Mouse (Mus musculus): ENCODE data around the gene Ceacam2. TPM values are rescaled to one million over a fixed set of nuclear protein-coding genes. Genes with fewer than 3 reads are reported as not detected.
"Not testable (repeated sequence)": the region's sequence is repeated elsewhere in the genome, so short reads cannot be mapped to it uniquely, and the experiment has no call there.

Gene Ceacam2
- polyA plus RNA-seq, 1 experiment: not detected

- H3K4me3 ChIP-seq (ENCODE audit: insufficient read depth, poor library complexity, severe bottlenecking): no peak overlapping the region
- H3K27me3 ChIP-seq (ENCODE audit: control insufficient read depth, insufficient read depth, insufficient read length): peaks cover 24% of the 10 kb centered on the region
- H3ac ChIP-seq (ENCODE audit: control insufficient read depth, insufficient read length, low read depth): no peak overlapping the region
- TF ChIP-seq MYOG (IDR thresholded peaks at IDR 0.05; ENCODE audit: control insufficient read depth, extremely low read depth, insufficient read length) (no peak), USF1 (IDR thresholded peaks at IDR 0.05; ENCODE audit: low read depth) (no peak), MAX (IDR thresholded peaks at IDR 0.05) (no peak), FOSL1 (IDR thresholded peaks at IDR 0.05; ENCODE audit: insufficient read depth, low read length, poor library complexity, severe bottlenecking) (no peak), CTCF (IDR thresholded peaks at IDR 0.05; ENCODE audit: control insufficient read depth, insufficient read depth, insufficient read length) (no peak), MYOD1 (IDR thresholded peaks at IDR 0.05; ENCODE audit: control insufficient read depth, insufficient read length, low read depth) (no peak), CEBPB (IDR thresholded peaks at IDR 0.05; ENCODE audit: low read depth) (no peak)
- H3K79me3 ChIP-seq (ENCODE audit: low read depth): no peaks in the 10 kb centered on the region
- no peaks in the 10 kb centered on the region for H3K79me2 ChIP-seq (ENCODE audit: control insufficient read depth, insufficient read depth)
- no peaks in the 10 kb centered on the region for H3K36me3 ChIP-seq (ENCODE audit: control insufficient read depth, insufficient read depth)
These were observed 36.2 kb upstream of the Ceacam2 start for GRCm38 (mm10) chr7:25575870-25576269.

GRCm38 (mm10) chr7:25575105-25575504, 35.4 kb upstream of the Ceacam2 start:
- H3K79me2 ChIP-seq (ENCODE audit: control insufficient read depth, insufficient read depth): no peaks in the 10 kb centered on the region
- H3ac ChIP-seq (ENCODE audit: control insufficient read depth, insufficient read length, low read depth): no peak overlapping the region
- TF ChIP-seq MYOD1 (IDR thresholded peaks at IDR 0.05; ENCODE audit: control insufficient read depth, insufficient read length, low read depth) (no peak), FOSL1 (IDR thresholded peaks at IDR 0.05; ENCODE audit: insufficient read depth, low read length, poor library complexity, severe bottlenecking) (no peak), USF1 (IDR thresholded peaks at IDR 0.05; ENCODE audit: low read depth) (no peak)
- no peaks in the 10 kb centered on the region for H3K36me3 ChIP-seq (ENCODE audit: control insufficient read depth, insufficient read depth)
- peaks cover 23% of the 10 kb centered on the region for H3K27me3 ChIP-seq (ENCODE audit: control insufficient read depth, insufficient read depth, insufficient read length)
- no peaks in the 10 kb centered on the region for H3K79me3 ChIP-seq (ENCODE audit: low read depth)
- H3K4me3 ChIP-seq (ENCODE audit: insufficient read depth, poor library complexity, severe bottlenecking): no peak overlapping the region

- not testable (repeated sequence) for H3K4me3 ChIP-seq (ENCODE audit: insufficient read depth, poor library complexity, severe bottlenecking); H3K79me3 ChIP-seq (ENCODE audit: low read depth); H3K79me2 ChIP-seq (ENCODE audit: control insufficient read depth, insufficient read depth); H3K36me3 ChIP-seq (ENCODE audit: control insufficient read depth, insufficient read depth); H3ac ChIP-seq (ENCODE audit: control insufficient read depth, insufficient read length, low read depth)
- peaks cover 18% of the 10 kb centered on the region for H3K27me3 ChIP-seq (ENCODE audit: control insufficient read depth, insufficient read depth, insufficient read length)
These were observed 34.1 kb upstream of the Ceacam2 start for GRCm38 (mm10) chr7:25573806-25574205.

GRCm38 (mm10) chr7:25568721-25569120, 29.1 kb upstream of the Ceacam2 start:
- Histone ChIP-seq H3K79me2 (ENCODE audit: control insufficient read depth, insufficient read depth) (no peaks in the 10 kb centered on the region), H3K36me3 (ENCODE audit: control insufficient read depth, insufficient read depth) (no peaks in the 10 kb centered on the region), H3K4me3 (ENCODE audit: insufficient read depth, poor library complexity, severe bottlenecking) (no peak overlapping the region), H3ac (ENCODE audit: control insufficient read depth, insufficient read length, low read depth) (no peak overlapping the region), H3K79me3 (ENCODE audit: low read depth) (no peaks in the 10 kb centered on the region), H3K27me3 (ENCODE audit: control insufficient read depth, insufficient read depth, insufficient read length) (peaks cover 9% of the 10 kb centered on the region)
- TF ChIP-seq MAX (IDR thresholded peaks at IDR 0.05): no peak

- not testable (repeated sequence) for H3K36me3 ChIP-seq (ENCODE audit: control insufficient read depth, insufficient read depth); H3K79me3 ChIP-seq (ENCODE audit: low read depth); H3K4me3 ChIP-seq (ENCODE audit: insufficient read depth, poor library complexity, severe bottlenecking); H3K79me2 ChIP-seq (ENCODE audit: control insufficient read depth, insufficient read depth); H3ac ChIP-seq (ENCODE audit: control insufficient read depth, insufficient read length, low read depth)
- peaks cover 15% of the 10 kb centered on the region for H3K27me3 ChIP-seq (ENCODE audit: control insufficient read depth, insufficient read depth, insufficient read length)
These were observed 1.8 kb upstream of the Ceacam2 start for GRCm38 (mm10) chr7:25541464-25541863.

GRCm38 (mm10) chr7:25539954-25540353, 297 bp upstream of the Ceacam2 start:
- H3K36me3 ChIP-seq (ENCODE audit: control insufficient read depth, insufficient read depth); H3K79me2 ChIP-seq (ENCODE audit: control insufficient read depth, insufficient read depth); H3K79me3 ChIP-seq (ENCODE audit: low read depth); H3K4me3 ChIP-seq (ENCODE audit: insufficient read depth, poor library complexity, severe bottlenecking); H3ac ChIP-seq (ENCODE audit: control insufficient read depth, insufficient read length, low read depth): not testable (repeated sequence)
- H3K27me3 ChIP-seq (ENCODE audit: control insufficient read depth, insufficient read depth, insufficient read length): peaks cover 21% of the 10 kb centered on the region

- H3ac ChIP-seq (ENCODE audit: control insufficient read depth, insufficient read length, low read depth): no peak overlapping the region
These were observed 8.8 kb downstream of the Ceacam2 start for GRCm38 (mm10) chr7:25530837-25531236.

GRCm38 (mm10) chr7:25516070-25516777, 23.4 kb downstream of the Ceacam2 start:
- not testable (repeated sequence) for H3K4me3 ChIP-seq (ENCODE audit: insufficient read depth, poor library complexity, severe bottlenecking); H3K36me3 ChIP-seq (ENCODE audit: control insufficient read depth, insufficient read depth); H3K79me2 ChIP-seq (ENCODE audit: control insufficient read depth, insufficient read depth); H3K79me3 ChIP-seq (ENCODE audit: low read depth); H3K27me3 ChIP-seq (ENCODE audit: control insufficient read depth, insufficient read depth, insufficient read length); H3ac ChIP-seq (ENCODE audit: control insufficient read depth, insufficient read length, low read depth)

More at GRCm38 (mm10) chr7:25530837-25531236, 8.8 kb downstream of the Ceacam2 start:
- no peak overlapping the region for H3K4me3 ChIP-seq (ENCODE audit: insufficient read depth, poor library complexity, severe bottlenecking)
- H3K27me3 ChIP-seq (ENCODE audit: control insufficient read depth, insufficient read depth, insufficient read length): peaks cover 15% of the 10 kb centered on the region
- no peaks in the 10 kb centered on the region for H3K79me3 ChIP-seq (ENCODE audit: low read depth)
- no peak for TF ChIP-seq CTCF (IDR thresholded peaks at IDR 0.05; ENCODE audit: control insufficient read depth, insufficient read depth, insufficient read length)
- no peak for TF ChIP-seq MYOD1 (IDR thresholded peaks at IDR 0.05; ENCODE audit: control insufficient read depth, insufficient read length, low read depth)
- no peak for TF ChIP-seq MAX (IDR thresholded peaks at IDR 0.05)
- TF ChIP-seq FOSL1 (IDR thresholded peaks at IDR 0.05; ENCODE audit: insufficient read depth, low read length, poor library complexity, severe bottlenecking): no peak
- TF ChIP-seq CEBPB (IDR thresholded peaks at IDR 0.05; ENCODE audit: low read depth): no peak
- no peak for TF ChIP-seq MYOG (IDR thresholded peaks at IDR 0.05; ENCODE audit: control insufficient read depth, extremely low read depth, insufficient read length)
- no peak for TF ChIP-seq USF1 (IDR thresholded peaks at IDR 0.05; ENCODE audit: low read depth)
- no peaks in the 10 kb centered on the region for H3K36me3 ChIP-seq (ENCODE audit: control insufficient read depth, insufficient read depth)
- no peaks in the 10 kb centered on the region for H3K79me2 ChIP-seq (ENCODE audit: control insufficient read depth, insufficient read depth)

- H3K36me3 ChIP-seq (ENCODE audit: control insufficient read depth, insufficient read depth); H3K4me3 ChIP-seq (ENCODE audit: insufficient read depth, poor library complexity, severe bottlenecking); H3K79me2 ChIP-seq (ENCODE audit: control insufficient read depth, insufficient read depth); H3ac ChIP-seq (ENCODE audit: control insufficient read depth, insufficient read length, low read depth); H3K27me3 ChIP-seq (ENCODE audit: control insufficient read depth, insufficient read depth, insufficient read length); H3K79me3 ChIP-seq (ENCODE audit: low read depth): not testable (repeated sequence)
These were observed 24.0 kb downstream of the Ceacam2 start for GRCm38 (mm10) chr7:25515667-25516066.
